Mouse (Mus musculus) erythroblast, embryonic 14.5 days (primary cell): Measurements from ENCODE around the gene Ube2q1.

Experiments
- GATA1 ChIP-seq: IDR thresholded peaks from 2 replicates; pipeline ENCODE4 v1.6.1; 2012; ENCODE audit warnings: low read length, inconsistent platforms, mixed read lengths
- TAL1 ChIP-seq: IDR thresholded peaks from 3 replicates; pipeline ENCODE4 v1.6.1; 2012; ENCODE audit warnings: low read length, inconsistent platforms, mixed read lengths

DNA sequence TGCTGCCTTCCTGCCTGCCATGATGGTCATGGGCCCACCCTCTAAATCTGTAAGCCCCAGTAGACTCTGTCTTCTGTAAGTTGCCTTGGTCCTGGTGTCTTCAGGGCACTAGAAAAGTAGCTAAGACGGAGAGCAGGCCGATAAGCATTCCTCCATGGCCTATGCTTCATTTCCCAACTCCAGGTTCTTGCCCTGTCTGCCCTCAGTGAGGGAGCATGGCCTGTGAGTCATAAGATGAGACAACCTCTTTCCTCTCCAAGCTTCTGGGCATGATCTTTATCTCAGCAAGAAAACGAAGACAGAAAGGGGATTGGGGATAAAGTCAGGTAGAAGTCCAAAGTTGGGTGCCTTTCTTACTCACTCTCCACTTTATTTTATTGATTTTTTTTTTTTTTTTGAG lies 25.1 kb downstream of the Ube2q1 start:
- TF ChIP-seq GATA1 (no peak), TAL1 (no peak)
